Mouse (Mus musculus): Measurements from ENCODE around the gene Snhg11. TPM values are rescaled to one million over a fixed set of nuclear protein-coding genes. Genes with fewer than 3 reads are reported as not detected.
"Not testable (repeated sequence)": the region's sequence is repeated elsewhere in the genome, so short reads cannot be mapped to it uniquely, and the experiment has no call there.

Gene Snhg11
- total RNA-seq, 2 experiments from 2014 or later, result 0.17 TPM

GRCm38 (mm10) chr2:158368313-158368712 lies 7.1 kb upstream of the Snhg11 start:
- ATAC-seq (replicated peaks; ENCODE audit: poor library complexity), result no peak

- no peak for ATAC-seq (replicated peaks; ENCODE audit: poor library complexity)
Observed at GRCm38 (mm10) chr2:158369474-158370172, 5.8 kb upstream of the Snhg11 start.

GRCm38 (mm10) chr2:158370173-158370550 lies 5.3 kb upstream of the Snhg11 start:
- ATAC-seq (replicated peaks; ENCODE audit: poor library complexity), result no peak

GRCm38 (mm10) chr2:158373061-158373460 lies 2.4 kb upstream of the Snhg11 start:
- peak; percentile 31 for ATAC-seq (replicated peaks; ENCODE audit: poor library complexity)

- no peak for ATAC-seq (replicated peaks; ENCODE audit: poor library complexity)
Observed at GRCm38 (mm10) chr2:158373516-158373915, 1.9 kb upstream of the Snhg11 start.

GRCm38 (mm10) chr2:158376123-158376687 lies 767 bp downstream of the Snhg11 start:
- no peak for ATAC-seq (replicated peaks; ENCODE audit: poor library complexity)

- ATAC-seq (replicated peaks; ENCODE audit: poor library complexity), result no peak
Observed at GRCm38 (mm10) chr2:158376798-158377197, 1.4 kb downstream of the Snhg11 start.

GRCm38 (mm10) chr2:158377811-158378210 lies 2.4 kb downstream of the Snhg11 start:
- ATAC-seq (replicated peaks; ENCODE audit: poor library complexity), result no peak

GRCm38 (mm10) chr2:158379354-158380078 lies 4.1 kb downstream of the Snhg11 start:
- ATAC-seq (replicated peaks; ENCODE audit: poor library complexity), result peak; percentile 87

GRCm38 (mm10) chr2:158386072-158386471 lies 10.6 kb downstream of the Snhg11 start:
- ATAC-seq (replicated peaks; ENCODE audit: poor library complexity), result no peak

- no peak for ATAC-seq (replicated peaks; ENCODE audit: poor library complexity)
Observed at GRCm38 (mm10) chr2:158389421-158389820, 14.0 kb downstream of the Snhg11 start.

GRCm38 (mm10) chr2:158396369-158396768 lies 20.9 kb downstream of the Snhg11 start:
- ATAC-seq (replicated peaks; ENCODE audit: poor library complexity), result no peak

GRCm38 (mm10) chr2:158397140-158397539 lies 21.7 kb downstream of the Snhg11 start:
- ATAC-seq (replicated peaks; ENCODE audit: poor library complexity), result not testable (repeated sequence)

GRCm38 (mm10) chr2:158402915-158403314 lies 27.5 kb downstream of the Snhg11 start:
- no peak for ATAC-seq (replicated peaks; ENCODE audit: poor library complexity)

- ATAC-seq (replicated peaks; ENCODE audit: poor library complexity), result no peak; the same call in 1 of the 2 replicates
Observed at GRCm38 (mm10) chr2:158408997-158409594, 33.7 kb downstream of the Snhg11 start.

GRCm38 (mm10) chr2:158409595-158410021 lies 34.2 kb downstream of the Snhg11 start, which contains the start of gene Ralgapb:
Gene Ralgapb, plus strand, starts transcription at chr2:158409848.
- peak; percentile 91 for ATAC-seq (replicated peaks; ENCODE audit: poor library complexity)

GRCm38 (mm10) chr2:158410022-158411014 lies 34.9 kb downstream of the Snhg11 start:
- ATAC-seq (replicated peaks; ENCODE audit: poor library complexity), result peak; percentile 5; the same call in 1 of the 2 replicates

GRCm38 (mm10) chr2:158413240-158413639 lies 37.8 kb downstream of the Snhg11 start:
- 0 out of 2 replicates have a peak, but pooled peaks have one; percentile 8 for ATAC-seq (replicated peaks; ENCODE audit: poor library complexity)

- ATAC-seq (replicated peaks; ENCODE audit: poor library complexity), result no peak
Observed at GRCm38 (mm10) chr2:158415826-158416225, 40.4 kb downstream of the Snhg11 start.

GRCm38 (mm10) chr2:158418663-158419062 lies 43.2 kb downstream of the Snhg11 start:
- no peak for ATAC-seq (replicated peaks; ENCODE audit: poor library complexity)
